Mouse (Mus musculus): ENCODE measurements around the gene Actl6b. TPM values are rescaled to one million over a fixed set of nuclear protein-coding genes. Genes with fewer than 3 reads are reported as not detected.

Actl6b gene
- total RNA-seq, 2 experiments from 2014 or later, result 8.1 TPM

GRCm38 (mm10) chr5:137553898-137554297 lies 581 bp downstream of the Actl6b start:
- no peak for DNase-seq (ENCODE audit: low spot score in 2 of 2)

- no peak for DNase-seq (ENCODE audit: low spot score in 2 of 2)
These were observed 8.2 kb downstream of the Actl6b start for GRCm38 (mm10) chr5:137561556-137561955.

- DNase-seq (ENCODE audit: low spot score in 2 of 2), result no peak
These were observed 9.6 kb downstream of the Actl6b start for GRCm38 (mm10) chr5:137562965-137563364.

GRCm38 (mm10) chr5:137565744-137566143 lies 12.4 kb downstream of the Actl6b start:
- no peak for DNase-seq (ENCODE audit: low spot score in 2 of 2)

GRCm38 (mm10) chr5:137566416-137566815 lies 13.1 kb downstream of the Actl6b start:
- no peak for DNase-seq (ENCODE audit: low spot score in 2 of 2)

GRCm38 (mm10) chr5:137568223-137568798 lies 15.0 kb downstream of the Actl6b start:
- no peak for DNase-seq (ENCODE audit: low spot score in 2 of 2)

GRCm38 (mm10) chr5:137569031-137569430 lies 15.7 kb downstream of the Actl6b start:
- DNase-seq (ENCODE audit: low spot score in 2 of 2), result no peak

GRCm38 (mm10) chr5:137569665-137570064 lies 16.3 kb downstream of the Actl6b start, which contains the start of gene Tfr2:
Gene Tfr2 (plus strand): TSS chr5:137569840.
- peak in 1 of 2 experiments; percentile 36 for DNase-seq (ENCODE audit: low spot score in 2 of 2)

GRCm38 (mm10) chr5:137570181-137570580 lies 16.9 kb downstream of the Actl6b start:
- no peak for DNase-seq (ENCODE audit: low spot score in 2 of 2)

- no peak for DNase-seq (ENCODE audit: low spot score in 2 of 2)
These were observed 17.6 kb downstream of the Actl6b start for GRCm38 (mm10) chr5:137570691-137571586.

GRCm38 (mm10) chr5:137574470-137574901 lies 21.2 kb downstream of the Actl6b start:
- DNase-seq (ENCODE audit: low spot score in 2 of 2), result peak in 1 of 2 experiments; percentile 20

- DNase-seq (ENCODE audit: low spot score in 2 of 2), result no peak
These were observed 26.9 kb downstream of the Actl6b start for GRCm38 (mm10) chr5:137580246-137580645.

GRCm38 (mm10) chr5:137582702-137583101 lies 29.4 kb downstream of the Actl6b start:
- DNase-seq (ENCODE audit: low spot score in 2 of 2), result no peak

GRCm38 (mm10) chr5:137583670-137584169 lies 30.4 kb downstream of the Actl6b start:
- DNase-seq (ENCODE audit: low spot score in 2 of 2), result no peak

GRCm38 (mm10) chr5:137584976-137585375 lies 31.7 kb downstream of the Actl6b start:
- DNase-seq (ENCODE audit: low spot score in 2 of 2), result peak in 1 of 2 experiments; percentile 57

GRCm38 (mm10) chr5:137590507-137590906 lies 37.2 kb downstream of the Actl6b start:
- DNase-seq (ENCODE audit: low spot score in 2 of 2), result no peak

GRCm38 (mm10) chr5:137595921-137596320 lies 42.6 kb downstream of the Actl6b start:
- DNase-seq (ENCODE audit: low spot score in 2 of 2), result no peak

- no peak for DNase-seq (ENCODE audit: low spot score in 2 of 2)
These were observed 43.4 kb downstream of the Actl6b start for GRCm38 (mm10) chr5:137596601-137597261.

- no peak for DNase-seq (ENCODE audit: low spot score in 2 of 2)
These were observed 44.3 kb downstream of the Actl6b start for GRCm38 (mm10) chr5:137597625-137598024.

GRCm38 (mm10) chr5:137598100-137598826 lies 44.9 kb downstream of the Actl6b start:
- no peak for DNase-seq (ENCODE audit: low spot score in 2 of 2)

- DNase-seq (ENCODE audit: low spot score in 2 of 2), result no peak
These were observed 46.3 kb downstream of the Actl6b start for GRCm38 (mm10) chr5:137599600-137599999.
